Comparison of ENCODE assay signal across 22 mouse cellular contexts in genomic region chr19:44144366-44144765, GRCm38 (mm10). TPM values are rescaled to one million over a fixed set of nuclear protein-coding genes. Genes with fewer than 3 reads are reported as not detected.
DNase-seq lines count a peak whose midpoint lies in the region; ATAC-seq and TF ChIP-seq lines count a peak whose summit lies in the region.
"Had no signal": no experiment of that assay in that cellular context is flagged by ENCODE, and none has a peak within 500 bp of the region (broad histone marks: within the 10 kb centered on the region; RNA-seq: fewer than 3 reads in every experiment).

No protein-coding gene starts in this region.

- WGBS in spleen, adult 2 months: 22% methylated on average over 9 of the region's 9 CpGs

- H3K4me1 ChIP-seq in spleen, adult 2 months (ENCODE audit: control insufficient read depth, insufficient read depth, insufficient read length): peaks cover 11% of the 10 kb centered on the region; the same call in 1 of the 2 replicates

- H3K36me3 ChIP-seq in spleen, adult 2 months (ENCODE audit: control insufficient read depth, insufficient read depth, low read length): peaks cover 14% of the 10 kb centered on the region
- peaks cover 9% of the 10 kb centered on the region; the same call in 1 of the 2 replicates for H3K36me3 ChIP-seq in splenic B cell, adult 2 months (ENCODE audit: control insufficient read depth, insufficient read depth, low read length, poor library complexity, severe bottlenecking)

- no peak for TF ChIP-seq POLR2A in spleen, adult 2 months (IDR thresholded peaks at IDR 0.05; ENCODE audit: low read depth, low read length)

- no peak for TF ChIP-seq CTCF in spleen, adult 2 months (IDR thresholded peaks at IDR 0.05; ENCODE audit: extremely low read depth, insufficient read depth, insufficient read length, insufficient replicate concordance)

- H3K27me3 ChIP-seq in spleen, adult 2 months (ENCODE audit: control insufficient read depth, insufficient read depth, low read length): no peaks in the 10 kb centered on the region
- no peaks in the 10 kb centered on the region for H3K27me3 ChIP-seq in splenic B cell, adult 2 months (ENCODE audit: control insufficient read depth, insufficient read depth, low read length, poor library complexity, severe bottlenecking)

- no peak overlapping the region for H3K4me3 ChIP-seq in spleen, adult 2 months (ENCODE audit: extremely low read depth, insufficient read depth, insufficient read length)
- H3K4me3 ChIP-seq: forebrain, embryonic 12.5 days had no signal

- DNase-seq in heart, adult 11 months: peak; percentile 90
- DNase-seq in heart, postnatal 4 days: no peak
- DNase-seq in spleen, adult 2 months (ENCODE audit: low read depth in 1 of 2, low spot score in 2 of 2): peak in 1 of 2 experiments; percentile 28
- DNase-seq in spleen, adult 12 weeks (ENCODE audit: low spot score): no peak
- DNase-seq in splenic B cell, adult 2 months (ENCODE audit: low read depth, low spot score): peak; percentile 62
- no peak for DNase-seq in ovary, adult 18-20 months (ENCODE audit: low spot score)
- no peak for DNase-seq in testis, postnatal 14 days (ENCODE audit: low spot score)
- DNase-seq: adrenal gland, postnatal 36 days; cerebellum, postnatal 14 days; gastrocnemius, postnatal 25 days had no signal

- ATAC-seq in granulocyte monocyte progenitor cell, adult 5-6 weeks (replicated peaks; ENCODE audit: poor library complexity, severe bottlenecking): peak; percentile 86
- ATAC-seq: activated CD4-positive, CD25-positive, alpha-beta regulatory T cell, adult 4 months; liver, embryonic 12.5 days; Patski had no signal

- H3K27ac ChIP-seq in spleen, adult 2 months (ENCODE audit: insufficient read depth, low read length): peak overlapping the region; percentile 16; the same call in 1 of the 2 replicates
- H3K27ac ChIP-seq: forebrain, embryonic 12.5 days; liver, embryonic 12.5 days; midbrain, embryonic 12.5 days had no signal

RNA-seq across cellular contexts. Expression of gene Bloc1s2, which starts 1.9 kb away (rescaled TPM):
- total RNA-seq in heart, postnatal 4 days (2021): 10 to 100 TPM; 18.7 to 19.6 TPM
- 28.2 and 38.1 TPM in 2 replicates for polyA plus RNA-seq in spleen, adult 2 months (2012; rRNA removed)
- 143 and 186 TPM in 2 replicates for total RNA-seq in granulocyte monocyte progenitor cell, adult 5-6 weeks (2014; fragmentation: Nextera tagmentation)
- 70.7 and 91.4 TPM in 2 replicates for total RNA-seq in granulocyte monocyte progenitor cell, adult 5-6 weeks (2017)

RNA-seq across cellular contexts. Expression of gene Cwf19l1, which starts 8.7 kb away (rescaled TPM):
- 10 to 100 TPM; 13.9 to 14.9 TPM for total RNA-seq in heart, postnatal 4 days (2021)
- 2.8 and 5.5 TPM in 2 replicates for polyA plus RNA-seq in spleen, adult 2 months (2012; rRNA removed)
- total RNA-seq in granulocyte monocyte progenitor cell, adult 5-6 weeks (2014; fragmentation: Nextera tagmentation): 27.7 and 44.9 TPM in 2 replicates
- total RNA-seq in granulocyte monocyte progenitor cell, adult 5-6 weeks (2017): 19.3 and 26.3 TPM in 2 replicates

RNA-seq across cellular contexts. Expression of gene Chuk, which starts 37.1 kb away (rescaled TPM):
- total RNA-seq in heart, postnatal 4 days (2021): 10 to 100 TPM; 33.4 to 33.9 TPM
- polyA plus RNA-seq in spleen, adult 2 months (2012; rRNA removed): 11.4 and 11.8 TPM in 2 replicates
- total RNA-seq in granulocyte monocyte progenitor cell, adult 5-6 weeks (2014; fragmentation: Nextera tagmentation): 45.7 and 60.9 TPM in 2 replicates
- total RNA-seq in granulocyte monocyte progenitor cell, adult 5-6 weeks (2017): 69.8 and 71.6 TPM in 2 replicates

RNA-seq across cellular contexts. Expression of gene Pkd2l1, which starts 47.9 kb away (rescaled TPM):
- total RNA-seq in heart, postnatal 4 days (2021): not detected
- not detected in 2 replicates for polyA plus RNA-seq in spleen, adult 2 months (2012; rRNA removed)
- total RNA-seq in granulocyte monocyte progenitor cell, adult 5-6 weeks (2014; fragmentation: Nextera tagmentation): not detected in 2 replicates
- not detected in 2 replicates for total RNA-seq in granulocyte monocyte progenitor cell, adult 5-6 weeks (2017)
- total RNA-seq: adrenal gland, postnatal 36 days; gastrocnemius, postnatal 25 days had no signal
- polyA plus RNA-seq: heart, embryonic 11.5 days; kidney, embryonic 14.5 days; liver, embryonic 12.5 days; lung, embryonic 16.5 days; myocyte; stomach, embryonic 16.5 days had no signal

RNA-seq across cellular contexts. Expression of gene Scd3, which starts 58.7 kb away (rescaled TPM):
- not detected for total RNA-seq in heart, postnatal 4 days (2021)
- not detected in 2 replicates for polyA plus RNA-seq in spleen, adult 2 months (2012; rRNA removed)
- total RNA-seq in granulocyte monocyte progenitor cell, adult 5-6 weeks (2014; fragmentation: Nextera tagmentation): not detected in 2 replicates
- total RNA-seq in granulocyte monocyte progenitor cell, adult 5-6 weeks (2017): not detected in 2 replicates
- total RNA-seq: gastrocnemius, postnatal 25 days had no signal
- polyA plus RNA-seq: activated CD4-positive, CD25-positive, alpha-beta regulatory T cell, adult 4 months; large intestine, adult 2 months; liver, embryonic 12.5 days had no signal

Comparison
In these comparisons a context has a peak if more than half of its experiments do, and no peak if none do; other contexts are left out.
1. DNase-seq: peak in heart, adult 11 months (single experiment) and splenic B cell, adult 2 months (single experiment); none in heart, postnatal 4 days (single experiment), spleen, adult 12 weeks (single experiment), ovary, adult 18-20 months (single experiment) and testis, postnatal 14 days (single experiment).